Mouse (Mus musculus): ENCODE measurements around the gene Aes. TPM values are rescaled to one million over a fixed set of nuclear protein-coding genes. Genes with fewer than 3 reads are reported as not detected.

The Aes gene
- polyA plus RNA-seq, 1 experiment from 2014 or later: 884 TPM

- ATAC-seq (ENCODE audit: low FRiP score, low read depth): no peak
- Histone ChIP-seq H3K27me3 (no peaks in the 10 kb centered on the region), H3K4me2 (no peak overlapping the region), H3K4me1 (replicated peaks) (peaks cover 34% of the 10 kb centered on the region), H3K9me3 (no peaks in the 10 kb centered on the region), H3K9ac (no peak overlapping the region), H3K36me3 (no peaks in the 10 kb centered on the region), H3K4me3 (no peak overlapping the region), H3K27ac (replicated peaks) (no peak overlapping the region)
- WGBS: 85% methylated on average over 5 of the region's 5 CpGs
Measured at GRCm38 (mm10) chr10:81546332-81546731, 13.0 kb upstream of the Aes start.

- peaks cover 34% of the 10 kb centered on the region for H3K4me1 ChIP-seq (replicated peaks)
- no peak overlapping the region for H3K9ac ChIP-seq
- ATAC-seq (ENCODE audit: low FRiP score, low read depth): no peak
- H3K27ac ChIP-seq (replicated peaks): no peak overlapping the region
- WGBS: 93% methylated on average over 13 of the region's 13 CpGs
- no peak overlapping the region for H3K4me3 ChIP-seq
- no peak overlapping the region for H3K4me2 ChIP-seq
- no peaks in the 10 kb centered on the region for H3K27me3 ChIP-seq
- H3K36me3 ChIP-seq: no peaks in the 10 kb centered on the region
- no peaks in the 10 kb centered on the region for H3K9me3 ChIP-seq
Measured at GRCm38 (mm10) chr10:81546788-81547571, 12.3 kb upstream of the Aes start.

- ATAC-seq (ENCODE audit: low FRiP score, low read depth): no peak
- WGBS: 72% methylated on average over 5 of the region's 5 CpGs
- Histone ChIP-seq H3K4me1 (replicated peaks) (peaks cover 15% of the 10 kb centered on the region), H3K9ac (no peak overlapping the region), H3K4me3 (no peak overlapping the region), H3K9me3 (no peaks in the 10 kb centered on the region), H3K4me2 (no peak overlapping the region), H3K27me3 (no peaks in the 10 kb centered on the region), H3K36me3 (no peaks in the 10 kb centered on the region), H3K27ac (replicated peaks) (no peak overlapping the region)
Measured at GRCm38 (mm10) chr10:81548944-81549343, 10.3 kb upstream of the Aes start.

DNA sequence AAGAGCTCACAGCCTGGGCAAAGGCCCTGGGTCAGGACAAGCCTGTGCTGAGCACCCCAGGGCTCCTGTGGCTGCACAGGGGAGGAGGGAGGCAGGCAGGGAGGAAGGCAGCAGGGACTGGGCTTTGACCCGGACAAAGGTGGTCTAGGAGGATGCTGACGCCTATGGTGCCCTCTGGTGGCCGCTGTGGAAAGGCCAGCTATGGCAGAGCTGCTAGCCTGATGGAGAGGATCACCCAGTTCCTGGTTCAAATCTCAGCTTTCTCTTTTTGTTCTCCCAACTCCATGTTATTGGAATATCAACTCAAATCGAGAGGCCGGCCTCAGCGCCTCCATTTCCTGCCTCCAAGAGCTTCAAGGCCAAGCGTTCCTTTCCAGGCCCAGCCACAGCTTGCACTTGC lies 9.0 kb upstream of the Aes start:
- Histone ChIP-seq H3K36me3 (no peaks in the 10 kb centered on the region), H3K9me3 (no peaks in the 10 kb centered on the region), H3K27me3 (no peaks in the 10 kb centered on the region), H3K4me3 (no peak overlapping the region), H3K4me2 (no peak overlapping the region), H3K4me1 (replicated peaks) (peaks cover 12% of the 10 kb centered on the region), H3K9ac (no peak overlapping the region), H3K27ac (replicated peaks) (no peak overlapping the region)
- ATAC-seq (ENCODE audit: low FRiP score, low read depth): no peak
- 9% methylated on average over 7 of the region's 7 CpGs for WGBS

DNA sequence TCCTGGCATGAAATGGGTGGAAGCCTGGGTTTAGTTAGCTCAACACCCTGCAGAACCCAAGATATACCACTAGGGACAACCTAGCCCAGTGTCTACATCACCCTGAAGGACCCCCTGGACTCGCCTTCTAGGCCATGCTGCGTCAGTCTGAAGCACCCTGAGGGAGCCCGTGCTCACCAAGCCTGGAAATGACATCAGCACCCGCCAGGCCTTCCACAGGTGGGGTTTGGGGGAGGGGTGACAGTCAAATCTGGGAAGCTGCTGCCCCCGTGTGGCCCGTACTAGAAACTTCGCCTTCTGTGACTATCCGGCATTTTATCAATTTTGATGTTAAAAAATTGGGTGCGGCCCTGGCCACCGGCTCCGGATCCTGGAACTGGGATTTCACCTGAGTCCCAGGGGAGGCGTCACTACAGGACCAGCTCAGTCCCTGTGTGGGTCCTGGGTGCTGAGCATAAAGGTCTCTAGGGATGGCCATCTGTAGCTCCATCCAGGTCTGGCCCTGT lies 7.6 kb upstream of the Aes start:
- no peaks in the 10 kb centered on the region for H3K9me3 ChIP-seq
- H3K4me1 ChIP-seq (replicated peaks): peaks cover 8% of the 10 kb centered on the region
- H3K4me2 ChIP-seq: peak overlapping the region; percentile 40
- 0 out of 2 replicates have a peak overlapping the region, but pooled peaks have one; percentile 8 for H3K4me3 ChIP-seq
- no peak overlapping the region for H3K9ac ChIP-seq
- ATAC-seq (ENCODE audit: low FRiP score, low read depth): peak; percentile 89
- peak overlapping the region; percentile 46; the same call in 1 of the 2 replicates for H3K27ac ChIP-seq (replicated peaks)
- H3K36me3 ChIP-seq: no peaks in the 10 kb centered on the region
- no peaks in the 10 kb centered on the region for H3K27me3 ChIP-seq
- WGBS: 5% methylated on average over 12 of the region's 12 CpGs

GRCm38 (mm10) chr10:81553232-81553631 lies 6.1 kb upstream of the Aes start:
- no peak overlapping the region for H3K27ac ChIP-seq (replicated peaks)
- WGBS: 90% methylated on average over 5 of the region's 5 CpGs
- ATAC-seq (ENCODE audit: low FRiP score, low read depth): no peak
- H3K36me3 ChIP-seq: no peaks in the 10 kb centered on the region
- H3K4me2 ChIP-seq: no peak overlapping the region
- peaks cover 8% of the 10 kb centered on the region for H3K4me1 ChIP-seq (replicated peaks)
- H3K9me3 ChIP-seq: no peaks in the 10 kb centered on the region
- no peak overlapping the region for H3K4me3 ChIP-seq
- H3K9ac ChIP-seq: no peak overlapping the region
- no peaks in the 10 kb centered on the region for H3K27me3 ChIP-seq

DNA sequence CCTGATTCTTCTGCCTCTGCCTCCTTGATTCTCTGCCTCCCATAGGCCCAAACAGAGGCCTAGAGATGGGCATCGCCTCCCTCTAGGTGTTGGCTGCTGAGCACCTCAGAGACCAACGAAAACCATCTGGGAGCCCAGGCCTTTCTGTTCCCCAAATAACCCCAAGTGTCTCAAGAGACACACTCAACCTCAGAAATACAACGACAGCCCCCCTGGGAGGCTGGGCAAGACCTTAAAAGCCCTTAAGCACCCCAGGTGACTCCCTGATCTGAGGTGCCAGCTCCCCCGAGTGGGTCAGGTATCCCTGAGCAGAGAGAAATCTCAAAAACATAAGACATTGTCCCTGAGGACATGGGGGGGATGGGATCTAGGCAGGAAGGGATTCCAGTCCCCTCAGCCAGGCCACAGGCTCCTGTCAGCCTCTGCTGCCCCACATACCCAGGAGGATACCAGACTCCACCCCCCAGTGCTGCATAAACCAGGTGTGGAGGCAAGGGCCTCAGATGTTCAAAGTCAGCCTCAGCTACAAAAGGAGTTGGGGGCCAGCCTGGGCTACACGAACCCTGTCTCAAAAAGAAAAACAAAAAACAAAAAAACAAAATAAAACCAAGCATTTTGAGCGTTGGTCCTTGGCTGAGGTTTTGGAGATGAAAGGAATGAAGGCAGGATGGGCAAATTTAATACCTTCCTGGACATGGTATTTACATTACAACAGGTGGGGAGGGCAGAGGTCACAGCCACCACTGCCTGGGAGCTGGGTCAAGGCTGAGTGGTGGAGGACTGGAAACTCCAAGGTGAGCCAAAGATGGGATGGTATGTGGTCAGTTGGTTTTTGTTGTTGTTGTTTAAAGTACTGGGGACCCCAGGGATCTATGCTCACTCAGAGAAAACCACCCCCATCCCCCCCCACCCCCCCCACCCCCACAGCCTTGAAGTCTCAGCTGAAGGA lies 5.2 kb upstream of the Aes start:
- WGBS: 81% methylated on average over 6 of the region's 6 CpGs

GRCm38 (mm10) chr10:81556282-81556681 lies 3.0 kb upstream of the Aes start:
- H3K4me3 ChIP-seq: no peak overlapping the region
- ATAC-seq (ENCODE audit: low FRiP score, low read depth): no peak
- H3K36me3 ChIP-seq: no peaks in the 10 kb centered on the region
- H3K27me3 ChIP-seq: no peaks in the 10 kb centered on the region
- H3K27ac ChIP-seq (replicated peaks): no peak overlapping the region
- peaks cover 27% of the 10 kb centered on the region for H3K4me1 ChIP-seq (replicated peaks)
- no peaks in the 10 kb centered on the region for H3K9me3 ChIP-seq
- H3K9ac ChIP-seq: no peak overlapping the region
- WGBS: 77% methylated on average over 3 of the region's 3 CpGs
- H3K4me2 ChIP-seq: no peak overlapping the region

More for the DNA sequence above, 5.2 kb upstream of the Aes start:
- peaks cover 15% of the 10 kb centered on the region for H3K4me1 ChIP-seq (replicated peaks)
- H3K36me3 ChIP-seq: no peaks in the 10 kb centered on the region
- no peak overlapping the region for H3K4me3 ChIP-seq
- H3K9ac ChIP-seq: no peak overlapping the region
- no peak overlapping the region for H3K4me2 ChIP-seq
- H3K27me3 ChIP-seq: no peaks in the 10 kb centered on the region
- no peak overlapping the region for H3K27ac ChIP-seq (replicated peaks)
- no peaks in the 10 kb centered on the region for H3K9me3 ChIP-seq
- no peak for ATAC-seq (ENCODE audit: low FRiP score, low read depth)

DNA sequence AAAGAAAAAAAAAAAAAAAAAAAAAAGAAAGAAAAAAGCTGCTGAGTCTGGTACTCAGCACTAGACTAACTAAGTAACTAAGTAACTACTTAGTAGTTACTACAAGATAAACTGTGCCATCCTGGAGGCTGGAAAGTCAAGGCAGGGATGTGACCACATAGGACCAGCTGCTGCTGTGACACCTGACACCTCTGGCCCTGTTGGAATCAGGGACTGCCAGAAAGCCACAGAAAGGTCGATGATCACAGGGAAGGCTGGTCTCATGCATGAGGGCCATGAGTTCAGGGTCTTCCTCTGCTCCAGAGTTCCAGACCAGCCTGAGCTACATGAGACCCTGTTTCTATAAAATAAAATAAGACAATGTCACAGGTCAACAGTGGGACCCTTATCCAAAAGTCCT lies 1.8 kb upstream of the Aes start:
- WGBS: 79% methylated on average over 1 of the region's 1 CpGs
- ATAC-seq (ENCODE audit: low FRiP score, low read depth): no peak

DNA sequence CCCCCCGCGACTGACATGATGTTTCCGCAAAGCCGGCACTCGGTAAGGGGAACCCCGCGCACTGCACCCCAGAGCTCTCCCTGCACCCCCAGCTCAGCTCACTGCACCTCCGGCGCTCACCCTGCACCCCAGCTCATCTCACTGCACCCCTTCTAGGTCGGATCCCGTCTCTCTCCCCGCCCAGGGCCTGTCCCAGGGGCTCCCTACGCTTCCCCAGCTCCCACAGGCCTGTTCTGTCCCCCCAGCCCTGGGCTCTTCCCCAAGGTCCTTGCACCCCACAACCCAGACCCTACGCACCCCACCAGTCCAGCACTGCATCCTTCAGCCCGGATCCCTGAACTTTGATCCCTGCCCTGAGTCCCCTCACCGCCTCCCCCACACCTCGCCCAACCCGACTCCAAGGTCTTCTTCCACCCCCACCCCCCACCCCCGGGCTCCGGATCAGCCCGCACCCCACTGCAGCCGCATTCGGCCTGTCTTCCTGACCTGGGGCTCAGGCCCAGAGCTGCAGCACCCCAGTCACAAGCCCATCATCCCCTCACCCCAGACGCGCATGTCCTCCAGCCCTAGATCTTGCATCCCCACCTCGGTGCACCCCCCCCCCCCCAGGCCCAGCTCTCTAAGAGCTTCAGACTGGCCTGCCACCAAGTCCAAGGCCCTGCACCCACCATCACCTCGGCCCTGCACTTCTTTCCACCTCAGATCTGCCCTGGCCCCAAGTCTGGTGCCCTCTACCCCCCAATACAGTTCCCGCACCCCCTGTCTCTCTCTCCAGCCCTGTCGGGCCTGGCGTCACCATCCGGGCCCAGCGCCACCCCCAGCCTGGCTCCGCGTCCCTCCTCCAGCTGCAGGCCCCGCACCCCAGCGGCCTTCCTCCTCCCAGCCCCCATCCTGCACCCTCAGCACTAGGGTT lies 595 bp downstream of the Aes start:
- peak; percentile 20 for ATAC-seq (ENCODE audit: low FRiP score, low read depth)
- peak overlapping the region; percentile 100 for H3K9ac ChIP-seq
- H3K4me3 ChIP-seq: peak overlapping the region; percentile 93
- peak overlapping the region; percentile 90 for H3K27ac ChIP-seq (replicated peaks)
- peak overlapping the region; percentile 93 for H3K4me2 ChIP-seq
- H3K27me3 ChIP-seq: no peaks in the 10 kb centered on the region
- H3K36me3 ChIP-seq: no peaks in the 10 kb centered on the region
- 3% methylated on average over 25 of the region's 36 CpGs for WGBS
- no peaks in the 10 kb centered on the region for H3K9me3 ChIP-seq
- H3K4me1 ChIP-seq (replicated peaks): peaks cover 52% of the 10 kb centered on the region

More for the DNA sequence above, 1.8 kb upstream of the Aes start:
- Histone ChIP-seq H3K27me3 (no peaks in the 10 kb centered on the region), H3K4me1 (replicated peaks) (peaks cover 30% of the 10 kb centered on the region), H3K9me3 (no peaks in the 10 kb centered on the region), H3K9ac (no peak overlapping the region), H3K4me2 (no peak overlapping the region), H3K27ac (replicated peaks) (no peak overlapping the region), H3K4me3 (no peak overlapping the region), H3K36me3 (no peaks in the 10 kb centered on the region)

GRCm38 (mm10) chr10:81560719-81561459 lies 1.6 kb downstream of the Aes start:
- no peaks in the 10 kb centered on the region for H3K9me3 ChIP-seq
- ATAC-seq (ENCODE audit: low FRiP score, low read depth): peak; percentile 2; the same call in 1 of the 2 replicates
- H3K27me3 ChIP-seq: peaks cover 8% of the 10 kb centered on the region
- peaks cover 52% of the 10 kb centered on the region for H3K4me1 ChIP-seq (replicated peaks)
- H3K4me3 ChIP-seq: peak overlapping the region; percentile 93
- H3K4me2 ChIP-seq: peak overlapping the region; percentile 93
- H3K36me3 ChIP-seq: peaks cover 7% of the 10 kb centered on the region
- WGBS: 31% methylated on average over 16 of the region's 16 CpGs
- H3K9ac ChIP-seq: peak overlapping the region; percentile 100
- H3K27ac ChIP-seq (replicated peaks): peak overlapping the region; percentile 90; the same call in 1 of the 2 replicates

Data from hindbrain, embryonic 15.5 days (tissue).